Mouse (Mus musculus): Measurements from ENCODE around the gene Trim37.
"Not testable (repeated sequence)": the region's sequence is repeated elsewhere in the genome, so short reads cannot be mapped to it uniquely, and the experiment has no call there.

The Trim37 gene

GRCm38 (mm10) chr11:87227056-87227455 lies 100.2 kb downstream of the Trim37 start:
- no peak for DNase-seq (ENCODE audit: low spot score)

DNA sequence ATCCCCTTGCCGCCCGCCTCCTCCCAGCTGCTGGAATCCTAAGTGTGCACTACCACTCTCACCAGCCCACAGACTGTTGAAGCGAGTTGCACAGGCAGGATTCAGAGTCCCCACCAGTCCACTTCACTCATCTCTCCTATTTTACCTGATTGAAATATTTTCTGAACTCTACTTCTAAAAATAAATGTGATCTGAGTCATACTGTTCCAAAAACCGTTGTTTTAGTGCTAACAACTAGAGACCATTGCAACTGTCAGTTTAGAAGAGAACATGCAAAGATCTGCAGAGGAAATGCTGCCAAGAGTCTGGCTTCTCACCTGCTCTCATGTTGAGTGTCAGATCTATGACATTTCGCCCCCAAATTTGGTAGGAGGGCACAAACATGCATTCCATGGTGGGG lies 106.5 kb downstream of the Trim37 start:
- DNase-seq (ENCODE audit: low spot score): no peak

DNA sequence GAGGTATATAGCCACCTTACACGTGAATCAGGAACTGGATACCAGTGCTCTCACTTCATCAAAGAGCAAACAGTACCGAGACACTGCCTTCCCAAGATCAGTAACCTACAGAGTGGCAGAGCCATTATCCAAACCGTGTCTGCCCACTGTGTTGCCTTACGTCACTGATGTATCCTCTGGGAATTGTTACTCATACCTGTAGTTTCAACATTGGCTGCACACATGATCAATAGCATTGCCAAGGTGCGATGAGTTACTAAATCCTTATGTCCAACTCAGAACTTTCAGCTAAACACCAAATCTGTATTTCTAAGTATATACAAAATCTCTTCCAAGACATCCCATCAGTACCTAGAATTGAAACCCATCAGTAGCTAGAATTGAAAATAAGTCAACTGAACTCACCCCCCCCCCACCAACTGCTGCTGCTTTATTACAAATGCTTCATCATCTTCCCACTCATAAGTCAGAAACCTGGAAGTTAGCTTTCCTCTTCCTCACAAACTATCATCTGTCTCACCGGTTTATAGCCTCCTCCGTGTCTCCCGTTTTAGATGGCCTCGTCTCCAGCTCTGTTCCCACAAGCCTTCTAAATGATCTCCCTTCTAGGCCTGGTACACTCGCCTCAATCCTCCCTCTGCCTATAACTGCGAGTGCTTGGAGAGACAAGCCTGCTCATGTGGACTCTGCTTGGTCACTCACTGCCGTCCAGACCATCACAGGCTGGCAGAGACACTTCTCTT lies 108.0 kb downstream of the Trim37 start:
- no peak for DNase-seq (ENCODE audit: low spot score)

GRCm38 (mm10) chr11:87235486-87235872 lies 108.6 kb downstream of the Trim37 start:
- DNase-seq (ENCODE audit: low spot score): no peak

DNA sequence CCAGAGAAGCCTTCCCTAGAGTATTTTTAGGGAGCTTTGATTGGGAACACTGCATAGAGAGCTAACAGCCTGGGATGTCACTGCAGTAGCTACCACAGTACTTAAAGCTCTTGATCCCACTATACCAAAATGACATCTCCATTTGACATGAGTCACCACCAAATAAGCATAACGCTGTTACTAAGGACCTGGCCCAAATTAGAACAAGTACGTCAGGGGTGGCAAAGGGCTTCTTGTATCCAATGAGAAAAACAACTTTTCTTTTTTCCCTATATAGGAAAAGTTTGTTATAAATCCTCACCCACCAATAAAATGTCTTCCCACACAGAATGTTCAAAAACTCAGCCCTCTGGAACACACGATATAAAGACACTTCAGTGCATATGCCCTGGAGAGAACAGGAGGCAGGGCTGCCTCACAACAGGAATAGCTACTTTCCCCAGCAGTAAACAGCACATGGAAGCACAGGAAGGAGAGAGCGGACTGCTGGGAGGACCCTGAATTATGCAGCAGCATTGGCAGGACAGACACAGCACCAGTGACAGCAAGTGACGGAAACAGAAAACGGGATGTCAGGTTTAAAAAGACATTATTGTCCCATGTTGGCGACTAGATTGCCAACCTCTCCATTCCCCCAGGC lies 112.1 kb downstream of the Trim37 start:
- no peak for DNase-seq (ENCODE audit: low spot score)

GRCm38 (mm10) chr11:87240141-87240832 lies 113.4 kb downstream of the Trim37 start:
- DNase-seq (ENCODE audit: low spot score): no peak

- no peak for DNase-seq (ENCODE audit: low spot score)
Measured at GRCm38 (mm10) chr11:87240833-87241215, 113.9 kb downstream of the Trim37 start.

DNA sequence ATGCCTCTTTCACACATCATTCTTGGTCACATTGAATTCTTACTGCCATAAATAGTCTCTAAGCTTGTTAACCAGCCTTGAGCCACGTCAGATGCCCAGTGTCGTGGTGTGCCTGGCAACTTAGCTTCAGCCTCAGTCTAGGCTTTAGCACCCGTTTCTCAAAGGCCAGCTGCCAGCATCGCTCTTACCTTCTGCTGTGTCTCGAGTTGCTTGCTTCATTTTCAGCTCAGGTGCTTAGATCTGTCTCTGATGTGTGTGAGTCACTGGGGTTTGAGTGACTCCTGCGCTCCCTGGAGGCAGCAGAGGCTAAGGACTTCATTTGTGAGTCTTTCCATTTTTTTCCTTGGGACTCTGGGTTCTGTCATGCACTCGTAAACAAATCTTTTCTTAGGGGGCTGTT lies 114.4 kb downstream of the Trim37 start:
- DNase-seq (ENCODE audit: low spot score): no peak

GRCm38 (mm10) chr11:87245171-87245840 lies 118.4 kb downstream of the Trim37 start:
- DNase-seq (ENCODE audit: low spot score): no peak

DNA sequence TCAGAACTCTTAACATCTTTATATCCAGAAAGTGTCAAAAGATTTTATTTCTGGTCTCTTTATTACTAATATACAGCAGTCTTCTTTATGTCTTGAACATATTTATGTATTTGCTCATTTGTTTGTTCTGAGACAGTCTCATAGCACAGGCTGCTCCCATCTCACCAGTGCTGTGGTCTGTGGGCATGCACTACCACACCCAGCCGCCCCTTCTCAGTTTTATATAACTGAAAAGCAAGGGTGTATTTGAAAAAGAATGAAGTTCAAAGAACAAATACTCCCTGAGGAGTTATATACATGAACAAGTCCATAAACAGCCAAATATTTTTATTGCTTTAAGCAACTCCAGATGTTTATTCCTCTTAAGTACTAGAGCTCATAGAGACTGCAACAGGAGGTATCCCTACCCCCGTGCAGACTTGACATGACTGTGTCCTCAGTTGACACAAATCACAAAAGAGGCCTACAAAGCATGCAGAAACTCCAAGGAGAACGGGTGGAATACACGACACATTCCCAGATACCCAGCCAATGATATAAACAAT lies 119.3 kb downstream of the Trim37 start:
- no peak for DNase-seq (ENCODE audit: low spot score)

DNA sequence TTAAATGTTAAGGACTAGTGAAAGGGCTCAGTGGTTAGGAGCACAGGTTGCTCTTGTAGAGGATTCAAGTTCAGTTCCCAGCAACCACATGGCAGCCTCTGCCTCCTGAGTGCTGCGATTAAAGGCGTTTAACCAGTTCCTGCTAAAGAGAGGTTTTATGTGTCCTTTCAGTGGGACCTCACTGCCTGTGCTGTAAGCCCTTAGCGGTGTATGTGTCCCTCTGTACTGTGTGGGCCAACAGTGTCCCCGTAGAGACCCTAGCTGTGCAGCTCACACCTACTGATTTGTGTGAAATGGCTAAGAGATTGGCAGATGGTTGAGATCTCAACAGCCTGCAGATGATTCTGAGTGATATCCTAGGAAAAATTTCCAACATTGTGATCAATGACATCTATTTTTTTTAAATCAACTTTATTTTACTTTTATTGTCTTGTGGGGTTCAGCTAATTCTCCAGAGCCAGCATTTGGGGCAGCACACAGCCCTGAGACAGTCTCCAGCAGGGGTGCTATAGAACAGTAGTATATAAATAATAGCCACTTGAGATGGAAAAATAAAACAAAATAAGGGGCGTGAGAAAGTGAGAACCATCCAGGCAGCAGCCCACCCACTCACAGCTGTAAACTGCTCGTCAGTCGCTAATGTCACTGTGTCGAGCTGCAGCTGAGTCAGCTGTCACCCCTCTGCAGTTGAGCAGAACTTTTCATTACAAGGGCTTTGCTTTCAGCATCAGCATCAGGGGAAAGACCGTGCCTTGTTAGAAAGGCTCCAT lies 120.0 kb downstream of the Trim37 start:
- no peak for DNase-seq (ENCODE audit: low spot score)

DNA sequence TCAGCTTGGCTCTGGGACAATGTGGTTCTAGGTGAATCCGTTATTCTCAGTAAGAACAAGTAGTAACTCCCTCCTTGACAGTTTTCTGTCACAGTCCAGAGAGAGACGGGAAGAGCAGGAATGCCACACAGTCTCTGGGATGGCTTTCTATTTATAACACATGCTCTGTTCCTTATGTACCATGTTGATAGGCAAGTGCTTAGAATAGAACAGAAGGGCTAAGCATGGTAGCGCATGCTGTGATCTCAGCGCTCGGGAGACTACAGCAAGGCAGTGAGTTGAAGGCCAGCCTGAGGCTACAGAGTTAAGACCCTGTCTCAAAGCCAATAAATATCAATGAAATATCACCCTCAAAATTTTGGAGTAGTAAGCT lies 120.6 kb downstream of the Trim37 start:
- DNase-seq (ENCODE audit: low spot score): no peak

DNA sequence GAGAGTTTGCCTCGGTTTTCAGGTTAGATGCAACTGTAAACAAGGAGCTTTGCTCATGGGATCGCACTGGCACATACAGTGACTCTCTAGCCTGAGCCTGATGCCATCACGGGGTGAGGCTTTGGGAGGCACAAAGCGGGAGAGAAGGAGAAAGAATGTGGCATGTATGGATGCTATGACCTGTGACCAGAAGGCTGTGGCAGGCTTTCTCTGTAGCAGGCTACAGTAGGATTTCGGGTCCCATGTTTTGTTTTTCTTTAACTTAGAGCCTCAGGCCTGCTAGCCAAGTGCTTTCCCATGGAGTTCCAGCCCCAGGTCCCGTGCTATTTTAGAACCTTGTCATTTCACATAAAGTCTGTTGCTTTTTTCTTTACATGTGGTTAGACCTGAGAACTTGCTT lies 123.3 kb downstream of the Trim37 start:
- no peak for DNase-seq (ENCODE audit: low spot score)

- no peak for DNase-seq (ENCODE audit: low spot score)
Measured at GRCm38 (mm10) chr11:87253294-87253693, 126.4 kb downstream of the Trim37 start.

- no peak for DNase-seq (ENCODE audit: low spot score)
Measured at GRCm38 (mm10) chr11:87254149-87254548, 127.3 kb downstream of the Trim37 start.

- no peak for DNase-seq (ENCODE audit: low spot score)
Measured at GRCm38 (mm10) chr11:87257282-87257681, 130.4 kb downstream of the Trim37 start.

DNA sequence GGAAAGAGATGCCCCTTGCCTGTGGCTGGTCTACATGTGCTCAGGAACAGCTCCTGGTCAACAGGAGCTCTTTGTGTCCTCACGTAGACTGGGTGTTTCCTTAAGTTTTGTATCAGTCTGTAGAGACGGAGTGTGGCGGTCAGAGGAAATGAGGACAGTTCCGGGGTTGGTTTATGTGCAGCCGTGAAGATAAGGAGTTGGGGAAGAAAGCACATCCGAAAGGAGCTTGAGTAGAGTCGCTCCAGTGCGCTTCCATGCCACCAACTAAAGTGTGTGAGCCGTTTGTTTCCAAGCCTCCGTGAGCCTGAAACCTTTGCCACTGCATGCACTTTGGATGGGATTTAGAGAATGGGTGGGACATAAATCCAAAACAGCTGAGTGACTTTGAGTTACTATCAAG lies 132.9 kb downstream of the Trim37 start:
- DNase-seq (ENCODE audit: low spot score): no peak

- DNase-seq (ENCODE audit: low spot score): not testable (repeated sequence)
Measured at GRCm38 (mm10) chr11:87261705-87262104, 134.8 kb downstream of the Trim37 start.

DNA sequence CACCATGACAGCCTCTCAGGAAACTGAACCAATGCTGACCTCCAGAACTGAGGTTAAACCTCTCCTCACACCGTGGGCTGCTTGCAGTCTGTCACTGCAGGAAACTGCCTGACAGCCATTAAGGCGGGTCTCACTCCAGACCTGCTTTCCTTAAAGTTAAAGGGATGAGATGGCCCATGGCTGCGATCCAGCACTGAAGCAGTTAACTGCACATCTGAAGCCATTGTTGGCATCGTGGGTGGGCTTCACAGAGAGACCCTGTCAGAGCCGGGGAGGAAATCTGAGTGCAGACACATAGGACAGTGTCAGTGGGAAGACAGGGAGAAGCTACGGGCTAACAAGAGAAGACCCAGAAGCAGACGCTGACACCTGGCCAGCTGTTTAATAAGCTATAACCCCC lies 137.1 kb downstream of the Trim37 start:
- no peak for DNase-seq (ENCODE audit: low spot score)

- no peak for DNase-seq (ENCODE audit: low spot score)
Measured at GRCm38 (mm10) chr11:87266246-87266645, 139.4 kb downstream of the Trim37 start.

DNA sequence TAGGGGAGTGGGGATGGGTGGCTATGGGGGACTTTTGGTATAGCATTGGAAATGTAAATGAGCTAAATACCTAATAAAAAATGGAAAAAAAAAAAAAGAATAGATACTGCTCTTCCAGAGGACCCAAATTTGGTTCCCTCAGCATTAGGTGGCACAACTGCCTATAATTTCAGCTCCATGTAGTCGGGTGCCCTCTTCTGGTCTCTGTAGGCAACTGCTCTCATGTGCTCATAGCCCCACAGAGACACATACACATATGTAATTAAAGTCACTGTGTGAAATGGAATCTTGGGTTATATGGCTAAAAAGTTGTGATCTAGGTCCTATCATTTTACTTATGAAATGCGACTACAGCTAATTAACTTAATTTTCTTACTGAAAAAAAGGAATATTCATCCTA lies 141.9 kb downstream of the Trim37 start:
- DNase-seq (ENCODE audit: low spot score): no peak

Measured in layer of hippocampus, adult 9-10 months (tissue).